Mouse (Mus musculus): ENCODE measurements around the gene Clcn5.

DNA sequence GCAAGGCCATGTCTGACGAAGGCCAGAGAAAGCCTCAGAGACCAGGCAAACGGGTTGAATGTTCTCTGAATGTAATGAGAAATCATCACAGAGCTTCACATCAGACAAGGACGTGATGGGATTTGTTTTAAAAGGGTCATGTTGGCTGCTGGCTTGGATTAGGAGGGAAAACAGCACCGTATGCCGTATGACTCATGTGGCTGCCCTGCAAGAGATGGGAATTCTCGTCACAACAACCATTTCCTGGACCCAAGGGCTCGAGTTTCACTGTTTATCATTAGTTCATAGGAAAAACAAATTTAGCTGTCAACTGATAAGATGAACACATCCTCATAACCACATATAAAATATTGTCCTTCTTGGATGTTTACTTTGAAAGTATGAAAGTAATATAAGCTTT lies 173.0 kb downstream of the Clcn5 start:
- TF ChIP-seq CTCF (IDR thresholded peaks at IDR 0.05; ENCODE audit: extremely low read depth, insufficient read depth, low read length) (no peak), POLR2A (IDR thresholded peaks at IDR 0.05; ENCODE audit: extremely low read depth, insufficient read depth, low read length) (no peak)

All from cortical plate, adult 2 months (tissue).